Mouse (Mus musculus) heart, embryonic 16.5 days (tissue): ENCODE results near the gene Trank1. TPM values are rescaled to one million over a fixed set of nuclear protein-coding genes. Genes with fewer than 3 reads are reported as not detected.

ENCODE experiments used
- ATAC-seq: fragments of 200-750 bp; cut with Nextera tagmentation; replicated peaks from 2 replicates; pipeline ENCODE4 v1.8.0; 2017; ENCODE audit warnings: moderate number of reproducible peaks; ENCODE audit not compliant: insufficient read depth, low FRiP score; ENCODE audit errors: extremely low read depth
- H3K27ac ChIP-seq: fragments of 300-500 bp; sonication (generic); 2 replicates; pipeline ENCODE4 v1.5.1; 2014; ENCODE audit warnings: mild to moderate bottlenecking, low read length, control low read depth, moderate library complexity
- H3K27me3 ChIP-seq: fragments of 300-500 bp; sonication (generic); 2 replicates; pipeline ENCODE4 v1.6.1; 2014; ENCODE audit warnings: low read length, mixed read lengths; ENCODE audit not compliant: control insufficient read depth, insufficient read depth
- H3K36me3 ChIP-seq: fragments of 300-500 bp; sonication (generic); 2 replicates; pipeline ENCODE4 v1.6.1; 2014; ENCODE audit not compliant: control insufficient read depth, insufficient read depth
- H3K4me1 ChIP-seq: fragments of 300-500 bp; sonication (generic); 2 replicates; pipeline ENCODE4 v1.6.1; 2014; ENCODE audit warnings: low read length, mixed read lengths; ENCODE audit not compliant: control insufficient read depth, insufficient read depth
- H3K4me2 ChIP-seq: fragments of 300-500 bp; sonication (generic); 2 replicates; pipeline ENCODE4 v1.6.1; 2014; ENCODE audit warnings: low read depth, mild to moderate bottlenecking, control low read depth, low read length
- H3K4me3 ChIP-seq: fragments of 300-500 bp; sonication (generic); 2 replicates; pipeline ENCODE4 v1.5.1; 2014; ENCODE audit warnings: mild to moderate bottlenecking, control low read depth, low read length
- H3K9ac ChIP-seq: fragments of 300-500 bp; sonication (generic); 2 replicates; pipeline ENCODE4 v1.6.1; 2014; ENCODE audit warnings: low read length, control low read depth
- H3K9me3 ChIP-seq: fragments of 300-500 bp; sonication (generic); replicated peaks from 2 replicates; pipeline ENCODE4 v1.6.1; 2016; ENCODE audit warnings: low read length; ENCODE audit not compliant: control insufficient read depth
- WGBS: fragments of 180-500 bp; shearing (Covaris S2); extraction: QIAGEN DNeasy Blood & Tissue Kit; methylation state at CpG from one replicate; pipeline ENCODE4 v1.1.7; 2014; 5-methylcytosine and 5-hydroxymethylcytosine counted together
- polyA plus RNA-seq: library from polyadenylated mRNA; unstranded; fragments of >200 nt; fragmentation: Nextera tagmentation; extraction: Ambion mirVana; gene quantifications from 2 replicates; pipeline ENCODE4 v1.2.1, GENCODE M21; 2015

Trank1 gene
- polyA plus RNA-seq, 1 experiment from 2014 or later = not detected

- no peak for ATAC-seq
- H3K27ac ChIP-seq = no peak overlapping the region
- no peaks in the 10 kb centered on the region for H3K36me3 ChIP-seq
- no peak overlapping the region for H3K4me2 ChIP-seq
- WGBS = 69% methylated on average over 2 of the region's 2 CpGs
- no peak overlapping the region for H3K4me3 ChIP-seq
- H3K27me3 ChIP-seq = no peaks in the 10 kb centered on the region
- no peaks in the 10 kb centered on the region for H3K4me1 ChIP-seq
- no peaks in the 10 kb centered on the region for H3K9me3 ChIP-seq
- H3K9ac ChIP-seq = no peak overlapping the region
Measured at GRCm38 (mm10) chr9:111421862-111422261, 110.3 kb downstream of the Trank1 start.

- Histone ChIP-seq H3K27ac (no peak overlapping the region), H3K4me2 (no peak overlapping the region), H3K9ac (no peak overlapping the region), H3K4me1 (no peaks in the 10 kb centered on the region), H3K4me3 (no peak overlapping the region), H3K9me3 (no peaks in the 10 kb centered on the region), H3K27me3 (no peaks in the 10 kb centered on the region), H3K36me3 (no peaks in the 10 kb centered on the region)
- 44% methylated on average over 5 of the region's 5 CpGs for WGBS
- ATAC-seq = no peak
Measured at GRCm38 (mm10) chr9:111422567-111422966, 111.0 kb downstream of the Trank1 start.

GRCm38 (mm10) chr9:111425113-111425512 is 113.6 kb downstream of the Trank1 start:
- Histone ChIP-seq H3K9me3 (no peaks in the 10 kb centered on the region), H3K4me3 (no peak overlapping the region), H3K36me3 (no peaks in the 10 kb centered on the region), H3K27me3 (no peaks in the 10 kb centered on the region), H3K4me1 (peaks cover 8% of the 10 kb centered on the region), H3K9ac (no peak overlapping the region), H3K27ac (no peak overlapping the region), H3K4me2 (no peak overlapping the region)
- ATAC-seq = no peak
- WGBS = 66% methylated on average over 6 of the region's 6 CpGs

GRCm38 (mm10) chr9:111425952-111426351 is 114.4 kb downstream of the Trank1 start:
- Histone ChIP-seq H3K27ac (no peak overlapping the region), H3K9me3 (no peaks in the 10 kb centered on the region), H3K4me2 (no peak overlapping the region), H3K4me3 (no peak overlapping the region), H3K36me3 (no peaks in the 10 kb centered on the region), H3K9ac (no peak overlapping the region), H3K27me3 (no peaks in the 10 kb centered on the region), H3K4me1 (peaks cover 8% of the 10 kb centered on the region)
- WGBS = 91% methylated on average over 4 of the region's 4 CpGs
- ATAC-seq = no peak

- no peaks in the 10 kb centered on the region for H3K36me3 ChIP-seq
- H3K4me2 ChIP-seq = no peak overlapping the region
- no peaks in the 10 kb centered on the region for H3K27me3 ChIP-seq
- H3K27ac ChIP-seq = no peak overlapping the region
- no peak overlapping the region for H3K9ac ChIP-seq
- H3K9me3 ChIP-seq = no peaks in the 10 kb centered on the region
- ATAC-seq = no peak
- peaks cover 8% of the 10 kb centered on the region for H3K4me1 ChIP-seq
- WGBS = 85% methylated on average over 9 of the region's 9 CpGs
- no peak overlapping the region for H3K4me3 ChIP-seq
Measured at GRCm38 (mm10) chr9:111427891-111428555, 116.5 kb downstream of the Trank1 start.

- Histone ChIP-seq H3K9ac (no peak overlapping the region), H3K9me3 (no peaks in the 10 kb centered on the region), H3K4me3 (no peak overlapping the region), H3K27ac (no peak overlapping the region), H3K4me2 (no peak overlapping the region), H3K4me1 (peaks cover 8% of the 10 kb centered on the region), H3K27me3 (no peaks in the 10 kb centered on the region), H3K36me3 (no peaks in the 10 kb centered on the region)
- WGBS = 41% methylated on average over 8 of the region's 8 CpGs
- ATAC-seq = no peak
Measured at GRCm38 (mm10) chr9:111428698-111429362, 117.3 kb downstream of the Trank1 start.

GRCm38 (mm10) chr9:111429363-111429750 is 117.8 kb downstream of the Trank1 start:
- Histone ChIP-seq H3K27me3 (no peaks in the 10 kb centered on the region), H3K9me3 (no peaks in the 10 kb centered on the region), H3K4me3 (no peak overlapping the region), H3K9ac (no peak overlapping the region), H3K27ac (no peak overlapping the region), H3K4me1 (peaks cover 8% of the 10 kb centered on the region), H3K36me3 (no peaks in the 10 kb centered on the region), H3K4me2 (no peak overlapping the region)
- no peak for ATAC-seq
- WGBS = 19% methylated on average over 2 of the region's 2 CpGs

GRCm38 (mm10) chr9:111435429-111435828 is 123.9 kb downstream of the Trank1 start:
- Histone ChIP-seq H3K9ac (no peak overlapping the region), H3K9me3 (no peaks in the 10 kb centered on the region), H3K36me3 (no peaks in the 10 kb centered on the region), H3K27ac (no peak overlapping the region), H3K4me3 (no peak overlapping the region), H3K4me1 (0 out of 2 replicates have a peak, but pooled peaks cover 6% of the 10 kb centered on the region), H3K4me2 (no peak overlapping the region), H3K27me3 (peaks cover 13% of the 10 kb centered on the region)
- WGBS = 60% methylated on average over 2 of the region's 2 CpGs
- ATAC-seq = no peak
